Mouse (Mus musculus) 3T3-L1 (cell line): ENCODE data around the gene Slc9a1.

Experiments used
- DNase-seq: peaks from one replicate; pipeline ENCODE4 v3.0.0-alpha.2; 2015; ENCODE audit warnings: low read depth, low spot score

Slc9a1 gene

DNA sequence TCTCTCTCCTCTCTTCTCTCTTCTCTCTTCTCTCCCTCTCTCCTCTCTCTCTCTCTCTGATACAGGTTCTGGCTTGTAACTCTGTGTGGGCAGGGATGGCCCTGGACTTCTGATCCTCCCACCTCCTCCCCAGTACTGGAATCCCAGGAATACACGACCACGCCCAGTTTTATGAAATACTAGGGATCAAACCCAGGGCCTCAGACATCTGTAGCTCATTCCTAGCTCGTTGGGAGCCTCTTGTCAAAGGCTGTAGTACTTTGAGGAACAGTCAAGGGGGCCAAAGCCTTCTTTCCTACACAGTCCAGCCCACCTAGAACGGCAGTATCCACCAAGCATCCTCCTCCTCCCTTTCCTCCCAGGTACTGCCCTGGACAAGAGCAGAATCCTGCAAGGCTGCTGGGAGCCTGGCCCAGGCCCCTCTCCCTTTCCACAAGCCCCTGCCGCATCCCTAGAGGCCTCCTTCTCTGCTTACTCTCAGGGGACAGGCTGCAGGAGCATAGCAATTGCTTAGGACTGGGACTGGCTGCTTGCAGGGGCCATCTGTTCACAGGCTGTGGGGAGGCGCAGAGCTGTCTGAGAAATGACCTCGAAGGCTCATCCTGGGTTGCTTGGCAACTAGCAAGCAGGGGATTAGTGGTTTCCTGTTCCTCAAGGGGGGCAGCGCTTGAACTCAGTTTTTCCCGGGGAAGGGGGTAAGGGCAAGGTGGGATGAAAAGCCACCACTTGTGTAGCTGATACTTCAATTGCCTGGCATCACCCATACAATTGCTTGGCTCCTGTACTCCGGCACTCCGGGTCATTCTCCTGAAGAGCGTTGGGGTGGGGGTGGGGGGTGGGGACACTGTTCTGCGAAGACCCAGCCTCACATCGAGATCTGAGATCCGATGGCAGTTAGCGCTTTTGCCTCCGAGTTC lies 70.2 kb downstream of the Slc9a1 start:
- DNase-seq = no peak

DNA sequence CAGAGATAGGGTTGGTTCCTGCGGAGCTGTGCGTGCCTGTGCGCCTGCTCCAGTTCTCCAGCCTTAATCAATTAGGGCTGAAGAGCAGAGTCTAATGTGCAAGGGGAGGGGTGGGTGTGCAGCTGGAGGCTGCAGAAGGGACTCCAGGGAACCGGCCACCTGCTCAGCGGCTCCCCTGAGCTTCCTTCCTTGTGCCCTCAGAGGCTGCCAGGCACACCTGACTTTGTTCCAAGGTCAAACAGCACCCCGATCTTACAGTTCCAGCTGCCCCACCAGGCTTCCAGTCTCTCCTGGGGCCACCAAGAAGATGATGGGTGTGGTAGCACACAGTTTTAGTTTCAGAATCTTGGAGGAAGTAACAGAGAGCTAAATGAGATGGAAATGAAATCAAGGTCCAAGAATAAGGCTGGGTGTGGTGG lies 70.9 kb downstream of the Slc9a1 start:
- no peak for DNase-seq

DNA sequence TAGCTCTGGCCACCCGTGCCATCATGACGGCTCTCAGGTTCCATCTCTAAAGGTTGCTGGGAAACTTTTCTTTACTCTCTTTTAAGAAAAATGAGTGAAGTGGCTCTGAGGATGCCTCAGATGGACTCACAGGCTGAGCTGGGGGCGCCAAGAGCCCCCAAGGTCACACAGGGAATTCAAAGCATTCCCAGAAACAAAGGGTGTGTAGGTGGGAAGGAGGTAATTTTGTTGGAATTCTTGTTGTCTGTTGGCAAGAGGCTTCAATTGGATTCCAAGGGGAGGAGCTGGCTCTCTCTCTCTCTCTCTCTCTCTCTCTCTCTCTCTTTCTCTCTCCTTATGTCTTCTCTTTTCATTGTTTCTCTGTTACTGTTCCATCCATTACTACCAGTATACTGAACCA lies 72.7 kb downstream of the Slc9a1 start:
- no peak for DNase-seq

DNA sequence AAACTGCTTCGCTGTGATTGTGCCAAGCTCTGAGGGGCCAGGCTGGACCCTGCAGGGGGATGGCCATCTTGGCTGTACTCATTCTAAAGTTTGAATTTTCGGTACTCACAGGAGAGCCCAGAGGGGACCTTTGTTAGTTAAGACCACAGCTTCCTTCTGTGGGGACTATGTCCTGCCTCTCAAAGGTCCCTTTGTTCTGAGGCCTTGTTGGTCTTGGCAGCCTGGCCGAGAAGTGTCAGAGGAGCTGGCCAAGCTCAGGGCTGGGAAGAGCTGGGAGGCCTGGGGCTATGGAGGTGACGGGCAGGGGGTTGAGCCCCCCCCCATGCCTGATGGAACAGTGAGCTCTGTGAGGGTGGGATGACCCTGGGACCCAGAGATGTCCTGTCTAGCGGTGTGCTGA lies 73.6 kb downstream of the Slc9a1 start:
- DNase-seq = no peak

DNA sequence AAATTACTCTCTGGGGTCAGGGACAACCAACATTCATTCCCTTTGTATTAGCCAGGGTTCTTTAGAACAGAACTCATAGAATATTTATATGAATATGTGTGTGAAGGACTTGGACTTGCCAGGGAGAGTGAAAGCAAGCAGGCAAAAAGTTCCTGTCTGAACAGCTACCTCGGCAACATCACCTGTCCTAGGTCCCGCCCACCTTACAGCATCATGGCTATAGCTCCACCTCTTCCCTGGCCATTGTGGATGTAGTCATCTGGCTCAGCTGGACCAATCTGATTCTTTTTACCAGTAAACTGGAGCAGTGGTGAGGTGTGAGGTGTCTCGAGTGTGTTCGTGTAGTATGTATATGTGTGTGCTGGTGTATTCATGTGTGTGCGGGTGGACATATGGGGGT lies 76.2 kb downstream of the Slc9a1 start:
- no peak for DNase-seq

DNA sequence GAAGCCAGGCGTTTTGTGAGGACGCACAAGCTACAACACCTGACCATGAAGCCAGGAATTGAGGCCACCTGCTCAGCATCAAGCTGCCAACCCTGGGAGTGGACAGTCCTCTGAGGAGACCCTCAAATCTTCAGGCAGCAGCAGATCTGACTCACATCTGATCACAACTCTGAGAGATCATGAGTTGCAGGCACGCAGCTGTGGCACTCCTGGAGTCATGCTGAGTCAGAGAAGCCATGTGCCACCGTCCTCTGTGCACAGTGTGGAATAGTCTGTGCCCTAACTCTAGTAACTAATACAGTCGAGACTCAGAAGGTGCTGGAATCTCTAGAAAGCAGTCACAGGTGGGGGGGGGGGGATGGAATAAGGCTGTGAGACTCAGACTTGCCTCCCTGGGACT lies 77.9 kb downstream of the Slc9a1 start:
- no peak for DNase-seq

DNA sequence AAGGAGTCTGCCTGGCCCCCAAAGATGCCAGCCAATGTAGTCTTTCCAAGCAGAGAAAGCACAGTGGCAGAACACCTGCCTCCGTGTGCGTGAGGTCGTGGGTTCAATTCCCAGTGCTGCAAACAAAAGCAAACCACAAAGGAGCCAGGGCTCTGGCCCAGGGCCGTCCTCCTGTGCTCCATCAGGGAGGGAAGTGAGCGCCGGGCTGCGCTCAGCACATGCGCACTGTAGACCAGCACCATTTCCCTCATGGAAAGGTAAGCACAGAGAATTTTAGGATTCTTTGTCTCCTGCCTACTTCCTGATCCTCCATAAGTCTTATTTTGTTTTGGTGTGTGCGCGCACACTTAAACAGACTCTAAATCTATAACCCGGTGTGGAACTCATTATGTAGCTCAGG lies 78.5 kb downstream of the Slc9a1 start:
- DNase-seq = no peak

DNA sequence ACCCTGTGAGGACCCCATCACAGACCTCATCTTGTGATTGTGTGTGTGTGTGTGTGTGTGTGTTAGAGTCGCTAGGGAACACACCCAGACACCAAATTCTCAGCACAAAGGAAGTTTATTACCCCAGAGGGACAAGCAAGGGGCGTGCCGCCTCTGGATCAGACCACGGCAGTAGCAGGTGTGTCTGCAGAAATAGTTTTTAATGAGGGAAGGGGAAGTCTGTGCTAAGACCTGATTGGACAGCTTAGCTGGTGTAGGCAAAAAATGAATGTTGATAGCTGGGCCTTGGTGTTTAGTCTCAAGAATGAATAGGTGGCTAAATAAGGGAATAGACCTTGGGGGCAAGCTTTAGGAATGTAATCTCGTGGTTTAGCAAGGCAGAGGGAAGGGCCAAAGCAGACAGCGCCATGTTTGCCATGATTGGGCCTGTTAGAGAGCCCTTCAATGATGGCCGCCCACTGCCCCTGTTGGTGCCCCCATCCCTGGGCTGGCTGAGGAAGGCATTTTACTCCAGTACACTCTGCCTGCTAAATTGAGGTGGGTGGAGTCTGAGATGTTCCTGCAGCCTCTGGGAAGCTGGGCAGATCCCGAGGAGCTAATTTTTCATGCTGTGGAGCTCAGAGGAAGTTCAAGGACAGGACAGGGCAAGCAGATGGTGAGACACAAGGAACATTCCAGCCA lies 79.3 kb downstream of the Slc9a1 start:
- no peak for DNase-seq

DNA sequence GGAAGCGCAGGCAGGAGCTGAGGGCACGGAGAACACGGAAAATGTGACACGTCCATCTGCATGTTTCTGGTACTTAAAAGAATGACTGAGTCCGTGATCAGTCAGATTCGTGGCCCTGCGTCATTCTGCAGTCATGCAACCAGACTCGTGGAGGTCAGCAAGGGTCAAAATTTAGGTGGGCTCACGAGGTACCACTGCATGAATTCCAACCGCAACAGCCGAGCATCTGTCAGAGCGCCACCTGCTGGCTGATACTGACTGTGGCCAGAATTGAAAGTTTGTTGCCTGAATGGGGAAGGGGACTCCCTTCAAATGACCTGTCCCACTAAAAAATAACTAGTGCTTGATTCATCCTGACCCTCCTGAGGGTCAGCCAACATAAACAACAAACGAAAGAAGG lies 80.2 kb downstream of the Slc9a1 start:
- DNase-seq = peak; percentile 45

DNA sequence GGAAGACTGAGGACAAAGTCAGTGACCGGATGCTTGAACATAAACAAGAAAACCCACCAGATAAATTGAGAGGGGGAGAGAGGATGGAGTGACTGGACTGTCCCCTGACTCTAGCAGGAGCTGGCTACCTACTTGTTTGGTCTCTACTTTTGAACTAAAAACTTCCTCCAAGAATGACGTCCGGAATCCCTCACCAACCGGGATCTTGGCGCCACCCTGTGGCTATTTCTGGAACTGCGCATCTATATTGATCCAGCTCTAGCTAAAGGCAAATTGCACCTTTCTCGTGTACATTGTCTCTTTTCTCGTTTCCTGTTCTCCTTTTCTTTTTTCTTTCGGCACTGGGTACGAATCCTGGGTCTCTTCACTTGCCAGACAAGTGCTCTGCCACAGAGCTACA lies 82.0 kb downstream of the Slc9a1 start:
- DNase-seq = peak; percentile 91

DNA sequence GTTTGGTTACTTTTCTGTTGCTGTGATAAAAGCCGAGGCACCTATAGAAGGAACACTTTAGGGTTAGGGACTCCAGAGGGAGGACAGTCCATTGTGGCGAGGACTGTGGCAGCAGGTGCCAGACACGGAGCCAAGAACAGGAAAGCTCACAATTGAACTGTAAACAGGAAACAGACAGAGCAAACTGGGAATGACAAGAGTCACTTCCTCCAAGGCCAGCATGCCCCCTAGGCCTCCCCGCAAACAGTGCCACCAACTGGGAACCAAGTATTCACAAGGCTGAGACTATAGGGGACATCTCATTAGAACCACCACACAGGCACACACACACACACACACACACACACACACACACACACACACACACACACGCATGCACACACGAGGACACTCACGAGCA lies 82.9 kb downstream of the Slc9a1 start:
- DNase-seq = no peak

DNA sequence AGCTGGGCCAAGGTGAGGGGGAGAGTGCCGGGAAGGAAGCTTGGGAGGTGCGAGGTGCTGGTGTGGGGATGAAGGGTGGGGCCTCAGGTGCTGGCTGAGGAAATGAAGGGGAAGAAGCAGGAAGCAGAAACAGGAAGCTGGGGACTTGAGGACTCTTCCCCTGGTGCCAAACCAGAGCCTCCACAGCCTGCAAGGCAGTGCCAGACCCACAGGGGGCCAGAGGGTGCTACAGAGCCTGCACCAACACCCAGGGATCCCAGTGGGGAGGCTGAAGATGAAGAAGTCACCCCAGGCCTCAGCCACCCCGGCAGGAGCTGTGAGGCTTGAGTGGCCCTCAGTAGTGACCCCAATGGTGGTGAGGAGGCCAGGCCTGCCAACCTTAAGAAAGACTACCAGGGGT lies 88.5 kb downstream of the Slc9a1 start:
- no peak for DNase-seq

DNA sequence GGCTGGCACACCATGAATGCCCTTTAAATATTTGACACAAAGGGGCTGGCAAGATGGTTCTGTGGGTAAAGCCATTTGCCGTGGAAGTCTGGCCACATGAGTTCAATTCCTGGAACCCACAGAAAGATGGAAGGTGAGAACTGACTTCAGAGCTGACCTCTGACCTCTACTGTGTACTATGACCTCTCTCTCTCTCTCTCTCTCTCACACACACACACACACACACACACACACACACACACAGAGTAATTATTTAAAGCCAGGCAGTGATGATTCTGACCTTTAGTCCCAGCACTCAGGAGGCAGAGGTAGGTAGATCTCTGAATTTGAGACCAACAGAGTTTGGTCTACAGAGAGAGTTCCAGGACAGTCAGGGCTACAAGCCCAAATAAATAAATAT lies 90.5 kb downstream of the Slc9a1 start:
- no peak for DNase-seq

DNA sequence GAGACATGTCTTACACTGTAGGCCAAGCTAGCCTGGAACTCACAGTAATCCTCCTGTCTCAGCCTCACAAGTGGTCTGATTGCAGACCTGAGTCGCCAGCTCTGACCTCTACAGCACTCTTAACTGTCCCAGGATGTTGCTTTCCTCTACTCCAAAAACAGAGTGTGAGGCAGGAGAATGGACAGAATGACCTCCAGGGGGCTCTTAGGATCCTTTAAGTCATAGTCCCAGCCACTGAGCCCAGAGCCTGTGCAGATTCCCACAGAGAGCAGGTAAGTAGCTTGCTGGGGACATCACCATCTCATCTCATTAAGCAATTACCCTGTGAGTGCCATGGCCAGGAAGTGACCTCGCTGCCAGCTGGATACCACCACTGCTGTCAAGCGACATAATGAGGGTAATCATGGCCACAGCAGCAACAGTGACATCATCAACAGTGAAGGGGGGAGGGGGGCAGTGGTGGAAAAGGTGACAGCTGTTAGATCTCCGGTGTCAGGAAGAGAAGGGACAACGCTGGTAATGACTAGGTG lies 91.4 kb downstream of the Slc9a1 start:
- no peak for DNase-seq

DNA sequence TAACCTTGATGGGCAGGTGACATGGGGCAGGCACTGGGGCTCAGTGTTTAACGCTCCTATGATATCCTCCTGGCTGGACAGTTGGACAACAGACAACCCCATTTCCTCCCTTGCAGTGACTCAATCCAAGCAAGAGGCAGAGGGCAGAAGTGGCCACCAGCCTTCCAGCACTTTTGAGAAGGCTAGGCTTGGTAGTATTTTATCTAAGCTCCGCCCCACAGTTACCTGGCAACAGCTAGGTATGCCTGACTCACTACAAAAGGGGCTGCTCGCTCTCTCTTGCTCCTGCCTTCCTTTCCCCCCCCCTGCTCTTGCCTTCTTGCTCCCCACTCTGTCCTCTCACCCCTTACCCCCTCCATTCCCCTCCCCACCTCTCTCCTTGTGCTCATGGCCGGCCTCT lies 91.9 kb downstream of the Slc9a1 start:
- no peak for DNase-seq

DNA sequence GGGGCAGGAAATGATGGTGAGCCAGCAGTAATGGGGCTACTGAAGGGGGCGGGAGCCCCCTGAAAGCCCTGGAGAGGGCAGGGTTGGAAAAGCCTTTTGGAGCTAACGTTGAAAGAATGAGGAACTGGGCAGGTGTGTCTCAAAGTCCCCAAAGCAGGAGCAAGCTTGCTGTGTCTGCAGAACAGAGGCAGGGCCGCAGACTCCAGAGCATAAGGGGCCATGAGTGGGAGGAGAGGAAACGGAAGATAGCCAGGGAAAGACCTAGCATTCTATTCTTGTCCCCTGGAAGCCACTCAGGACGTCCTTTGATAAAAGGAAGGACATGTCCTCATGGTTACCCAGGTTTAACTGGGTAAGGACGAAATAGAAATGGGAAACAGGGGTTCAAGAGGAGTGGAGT lies 93.7 kb downstream of the Slc9a1 start:
- DNase-seq = no peak

DNA sequence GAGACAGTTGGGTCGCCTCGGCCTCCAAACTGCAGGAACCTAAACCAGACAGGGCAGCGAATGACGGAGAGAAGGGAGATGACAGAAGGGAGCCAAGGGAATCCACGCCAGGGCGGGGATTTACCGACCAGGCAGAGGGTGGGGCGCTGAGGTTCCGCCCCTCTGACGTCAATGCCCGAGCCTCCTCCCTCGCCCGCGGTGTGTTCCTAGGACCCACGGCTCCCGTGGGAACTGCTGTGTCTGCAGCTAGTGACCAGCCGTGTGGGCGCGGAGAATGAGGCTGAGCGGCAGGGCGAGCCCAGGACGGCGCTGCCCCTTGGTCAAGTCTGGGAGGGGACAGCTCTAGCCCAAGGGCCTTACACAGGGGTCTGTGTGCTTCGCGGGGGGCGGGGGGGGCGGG lies 98.6 kb downstream of the Slc9a1 start:
- DNase-seq = no peak

DNA sequence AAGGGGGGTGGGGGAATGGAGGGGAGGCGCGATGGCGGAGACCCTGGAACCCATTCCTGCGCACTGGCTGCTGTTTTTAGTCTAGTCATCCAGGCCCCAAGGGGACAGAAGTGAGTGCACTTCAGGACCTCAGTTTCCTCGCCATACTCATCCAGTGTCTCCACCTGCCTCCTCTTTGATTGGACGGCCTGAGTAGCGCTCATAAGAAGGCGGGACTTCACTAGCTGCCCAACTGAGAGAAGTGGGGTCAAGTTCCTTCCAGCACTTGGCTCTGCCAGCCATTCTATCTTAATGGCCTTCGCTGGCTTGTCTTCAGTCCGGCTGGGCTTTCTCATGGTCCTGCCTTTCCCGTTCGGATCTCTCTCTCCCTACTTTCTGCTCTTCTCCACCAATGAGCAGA lies 99.6 kb downstream of the Slc9a1 start:
- no peak for DNase-seq

DNA sequence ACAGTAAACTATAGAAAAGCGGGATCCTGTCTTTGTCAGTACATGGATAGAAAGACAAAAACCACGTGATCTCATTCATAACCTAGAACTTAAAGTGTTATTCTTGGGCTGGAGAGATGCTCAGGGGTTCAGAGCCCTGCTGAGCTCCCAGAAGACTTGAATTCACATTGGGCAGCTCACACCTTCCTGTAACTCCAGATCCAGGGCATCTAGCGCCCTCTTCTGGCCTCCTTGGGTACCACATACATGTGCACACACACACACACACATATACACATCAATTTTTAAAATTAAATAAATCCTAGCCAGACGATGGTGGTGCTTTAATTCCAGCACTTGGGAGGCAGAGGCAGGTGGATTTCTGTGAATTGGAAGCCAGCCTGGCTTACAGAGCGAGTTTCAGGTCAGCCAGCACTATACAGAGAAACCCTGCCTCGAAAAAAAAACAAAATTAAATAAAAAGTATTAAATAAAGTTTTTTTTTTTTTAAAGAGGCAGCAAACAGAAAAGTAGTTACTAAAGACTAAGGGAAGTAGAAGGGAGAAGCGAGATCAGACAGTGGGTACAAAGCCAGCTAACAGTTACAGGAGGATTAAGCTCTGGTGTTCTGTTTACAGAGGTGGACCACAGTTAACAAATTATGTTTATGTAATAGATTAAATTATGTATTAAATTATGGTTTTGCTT lies 101.8 kb downstream of the Slc9a1 start:
- no peak for DNase-seq
